Mouse (Mus musculus) ES-E14 (cell line): ENCODE data around the gene Nebl. TPM values are rescaled to one million over a fixed set of nuclear protein-coding genes. Genes with fewer than 3 reads are reported as not detected.

Experiments
- DNase-seq: peaks from one replicate; pipeline ENCODE4 v3.0.0-alpha.2; 2013; ENCODE audit warnings: low read depth, low spot score
- H3K27ac ChIP-seq: 2 replicates; pipeline ENCODE4 v1.5.1; 2012; ENCODE audit warnings: low read depth, mild to moderate bottlenecking, low read length, moderate library complexity, mixed read lengths; ENCODE audit not compliant: poor library complexity, insufficient read depth, severe bottlenecking
- H3K36me3 ChIP-seq: 2 replicates; pipeline ENCODE4 v1.6.1; 2012; ENCODE audit warnings: mild to moderate bottlenecking, low read length, moderate library complexity, mixed read lengths; ENCODE audit not compliant: control insufficient read depth, poor library complexity, insufficient read depth, severe bottlenecking
- H3K4me1 ChIP-seq, 2 experiments: fragments of 150-350 bp in 1 of 2; sonication (generic) in 1 of 2; 2 replicates each; pipeline ENCODE4 v1.6.1; 2012; ENCODE audit warnings: low read length in 2 of 2, mild to moderate bottlenecking in 1 of 2, mixed read lengths in 1 of 2; ENCODE audit not compliant: control insufficient read depth in 2 of 2, insufficient read depth in 2 of 2, poor library complexity in 1 of 2
- H3K4me3 ChIP-seq, 2 experiments: fragments of 150-350 bp in 1 of 2; sonication (generic) in 1 of 2; 2 replicates each; pipeline ENCODE4 v1.5.1; 2012; ENCODE audit warnings: low read length in 2 of 2, low read depth in 1 of 2, mild to moderate bottlenecking in 1 of 2, mixed read lengths in 1 of 2; ENCODE audit not compliant: insufficient read depth in 1 of 2, poor library complexity in 1 of 2, severe bottlenecking in 1 of 2
- H3K9ac ChIP-seq: 2 replicates; pipeline ENCODE4 v1.6.1; 2012; ENCODE audit warnings: low read depth, mild to moderate bottlenecking, low read length, mixed read lengths; ENCODE audit not compliant: poor library complexity, insufficient read depth, severe bottlenecking
- H3K9me3 ChIP-seq: fragments of 150-350 bp; sonication (generic); 2 replicates; pipeline ENCODE4 v1.6.1; 2012; ENCODE audit warnings: low read depth, mild to moderate bottlenecking, low read length; ENCODE audit not compliant: control insufficient read depth, insufficient read depth
- CHD2 ChIP-seq: IDR thresholded peaks from 2 replicates; pipeline ENCODE4 v1.6.1; 2014; ENCODE audit warnings: mild to moderate bottlenecking, low read depth, low read length, inconsistent platforms
- HCFC1 ChIP-seq: IDR thresholded peaks from 2 replicates; pipeline ENCODE4 v1.6.1; 2012; ENCODE audit warnings: low read length, inconsistent platforms, borderline replicate concordance; ENCODE audit not compliant: insufficient read depth
- MAFK ChIP-seq: IDR thresholded peaks from 2 replicates; pipeline ENCODE4 v1.6.1; 2014; ENCODE audit warnings: mild to moderate bottlenecking, low read depth, low read length, inconsistent platforms; ENCODE audit not compliant: insufficient read depth
- ZC3H11A ChIP-seq: IDR thresholded peaks from 2 replicates; pipeline ENCODE4 v1.6.1; 2012; ENCODE audit warnings: low read depth, mild to moderate bottlenecking, inconsistent platforms, low read length, borderline replicate concordance
- ZNF384 ChIP-seq: IDR thresholded peaks from 2 replicates; pipeline ENCODE4 v1.6.1; 2012; ENCODE audit warnings: low read depth, low read length, inconsistent platforms
- in situ Hi-C, 2 experiments: fragments of 600-800 bp; cut with MboI; formaldehyde crosslinking; loops; one replicate each; pipeline ENCODE4 v1.15.1; 2025; ENCODE audit warnings: low sequenced_read_pairs in 2 of 2, inconsistent platforms in 1 of 2; ENCODE audit not compliant: unreplicated experiment in 2 of 2
- total RNA-seq: library from RNA; depleted of rRNA; stranded (reverse); fragments of 300-350 nt; gene quantifications from 2 replicates; pipeline ENCODE4 v1.2.3, GENCODE M21; 2012

The Nebl gene
- total RNA-seq, 1 experiment: 1.2 TPM

DNA sequence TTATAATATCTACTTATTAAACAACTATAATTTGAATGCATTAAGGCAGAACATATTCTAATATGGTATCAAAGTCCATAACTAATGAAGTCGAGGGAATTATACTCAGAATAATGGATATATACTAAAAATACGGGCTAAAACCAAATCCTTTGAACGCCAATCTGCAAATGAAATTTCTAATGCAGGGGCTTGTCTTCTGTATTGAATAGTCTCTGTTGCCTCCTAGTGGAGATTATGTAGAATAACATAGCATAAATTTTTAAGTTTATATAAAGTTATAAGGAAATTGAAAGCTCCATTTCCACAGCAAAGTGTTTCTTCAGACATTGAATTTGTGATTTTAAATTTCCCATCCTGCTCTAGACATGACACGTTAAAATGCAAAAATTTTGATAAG, 315.9 kb downstream of the Nebl start:
- Histone ChIP-seq H3K4me3 (no peak overlapping the region), H3K9me3 (no peaks in the 10 kb centered on the region), H3K36me3 (no peaks in the 10 kb centered on the region), H3K9ac (no peak overlapping the region), H3K27ac (no peak overlapping the region), H3K4me1 (no peaks in the 10 kb centered on the region)
- no peak for DNase-seq
- TF ChIP-seq CHD2: no peak
- TF ChIP-seq HCFC1: no peak
- no peak for TF ChIP-seq ZNF384
- no peak for TF ChIP-seq ZC3H11A
- TF ChIP-seq MAFK: no peak
- in situ Hi-C loops: no loop called here

GRCm38 (mm10) chr2:17414324-17414723, 316.9 kb downstream of the Nebl start:
- Histone ChIP-seq H3K27ac (no peak overlapping the region), H3K9me3 (no peaks in the 10 kb centered on the region), H3K9ac (no peak overlapping the region), H3K36me3 (no peaks in the 10 kb centered on the region), H3K4me3 (no peak overlapping the region), H3K4me1 (no peaks in the 10 kb centered on the region)
- no peak for DNase-seq
- TF ChIP-seq ZNF384 (no peak), CHD2 (no peak), ZC3H11A (no peak), HCFC1 (no peak), MAFK (no peak)
- in situ Hi-C loops: no loop called here

DNA sequence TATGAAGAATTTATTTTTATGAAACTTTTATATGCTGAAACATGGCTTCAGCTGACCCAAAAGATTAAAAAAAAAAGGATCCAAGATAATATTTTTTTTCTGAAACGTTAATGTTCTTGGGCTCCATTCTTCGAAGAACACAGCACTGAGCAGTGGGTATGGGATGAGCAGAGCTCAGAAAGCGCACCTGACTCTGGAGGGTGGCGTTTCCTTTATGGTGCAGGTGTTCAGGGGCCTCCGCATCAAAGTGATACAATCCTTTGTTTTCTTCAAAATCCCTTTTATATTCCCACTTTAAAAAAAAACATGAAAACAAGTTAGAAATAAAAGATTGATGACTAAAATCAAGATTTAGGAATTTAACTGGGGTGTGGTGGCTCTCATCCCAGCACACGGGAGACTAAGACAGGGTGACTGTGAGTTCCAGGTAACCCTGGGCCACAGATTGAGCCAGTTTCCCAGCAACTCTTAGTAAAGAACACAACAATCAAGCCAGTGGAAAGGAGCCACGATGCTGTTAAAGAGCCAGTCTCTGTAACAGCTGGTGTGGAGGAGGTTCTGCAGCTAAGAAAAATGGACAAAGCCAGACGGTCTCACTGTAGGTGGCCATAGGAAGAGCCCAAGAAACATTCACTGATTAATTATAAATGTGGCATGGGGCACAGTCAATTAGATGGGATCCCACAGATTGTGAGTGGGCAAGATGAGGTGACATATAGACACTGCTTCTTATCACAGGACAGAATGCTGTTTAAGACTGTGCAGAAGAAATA, 317.6 kb downstream of the Nebl start:
- in situ Hi-C loops: no loop called here
- TF ChIP-seq CHD2: no peak

GRCm38 (mm10) chr2:17409276-17409675, 322.0 kb downstream of the Nebl start:
- H3K36me3 ChIP-seq: no peaks in the 10 kb centered on the region
- no peak overlapping the region for H3K9ac ChIP-seq
- no peak for DNase-seq
- no peaks in the 10 kb centered on the region for H3K4me1 ChIP-seq
- H3K27ac ChIP-seq: no peak overlapping the region
- TF ChIP-seq ZNF384 (no peak), ZC3H11A (no peak), HCFC1 (no peak), CHD2 (no peak), MAFK (no peak)
- H3K4me3 ChIP-seq: no peak overlapping the region
- H3K9me3 ChIP-seq: no peaks in the 10 kb centered on the region
- in situ Hi-C loops: no loop called here

More for the DNA sequence above, 317.6 kb downstream of the Nebl start:
- DNase-seq: no peak
- Histone ChIP-seq H3K27ac (no peak overlapping the region), H3K4me1 (no peaks in the 10 kb centered on the region), H3K36me3 (no peaks in the 10 kb centered on the region), H3K4me3 (no peak overlapping the region), H3K9me3 (no peaks in the 10 kb centered on the region), H3K9ac (no peak overlapping the region)
